Mouse (Mus musculus): ENCODE results near the gene Sez6.

DNA sequence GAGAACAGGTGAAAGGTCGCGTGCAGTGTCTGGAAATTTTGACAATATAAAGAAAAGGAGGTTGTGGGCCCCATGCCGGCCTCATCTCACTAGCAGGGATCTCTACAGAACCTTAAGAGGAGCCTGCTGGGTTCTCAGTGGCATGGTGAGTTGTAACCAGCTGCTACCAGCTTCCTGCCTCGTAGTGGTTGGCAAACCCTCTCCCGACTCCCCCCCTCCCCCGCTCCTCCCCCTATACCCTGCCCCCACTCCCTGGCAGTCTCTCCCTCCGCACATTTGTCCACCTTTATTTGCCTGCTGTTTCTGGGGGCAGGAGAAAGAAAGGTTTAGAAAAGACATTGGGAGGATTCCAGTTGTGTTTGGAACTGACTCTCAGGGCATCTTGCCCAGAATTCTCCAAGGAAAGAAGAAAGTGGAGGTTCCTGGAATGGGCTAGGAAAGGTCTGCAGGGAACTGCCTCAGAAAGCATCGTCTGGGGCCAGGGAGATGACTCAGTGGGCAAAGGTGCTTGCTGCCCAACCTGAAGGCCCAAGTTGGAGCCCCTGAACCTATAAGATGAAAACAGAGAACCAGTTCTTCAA lies 28.7 kb upstream of the Sez6 start:
- no peak for TF ChIP-seq POLR2A (IDR thresholded peaks at IDR 0.05; ENCODE audit: extremely low read depth, insufficient read depth, low read length)
- TF ChIP-seq CTCF (IDR thresholded peaks at IDR 0.05; ENCODE audit: low read depth, low read length) = no peak

Measured in liver, adult 2 months (tissue).